Mouse (Mus musculus) kidney, embryonic 16.5 days (tissue): ENCODE data around the gene Ngdn. TPM values are rescaled to one million over a fixed set of nuclear protein-coding genes. Genes with fewer than 3 reads are reported as not detected.
"Not testable (repeated sequence)": the region's sequence is repeated elsewhere in the genome, so short reads cannot be mapped to it uniquely, and the experiment has no call there.

Experiments
- ATAC-seq: fragments of 200-750 bp; cut with Nextera tagmentation; 2 replicates; pipeline ENCODE4 v1.8.0; 2017; ENCODE audit warnings: moderate TSS enrichment; ENCODE audit not compliant: low FRiP score, low TSS enrichment
- H3K27ac ChIP-seq: fragments of 300-500 bp; sonication (generic); 2 replicates; pipeline ENCODE4 v1.5.1; 2014; ENCODE audit warnings: low read length
- H3K27me3 ChIP-seq: fragments of 300-500 bp; sonication (generic); 2 replicates; pipeline ENCODE4 v1.6.1; 2014; ENCODE audit warnings: low read length, control low read depth, mixed read lengths; ENCODE audit not compliant: insufficient read depth
- H3K36me3 ChIP-seq: fragments of 300-500 bp; sonication (generic); 2 replicates; pipeline ENCODE4 v1.6.1; 2014; ENCODE audit warnings: low read length, control low read depth, mixed read lengths; ENCODE audit not compliant: insufficient read depth
- H3K4me1 ChIP-seq: fragments of 300-500 bp; sonication (generic); 2 replicates; pipeline ENCODE4 v1.6.1; 2014; ENCODE audit warnings: low read length, control low read depth, mixed read lengths; ENCODE audit not compliant: insufficient read depth
- H3K4me2 ChIP-seq: fragments of 300-500 bp; sonication (generic); replicated peaks from 2 replicates; pipeline ENCODE4 v1.6.1; 2014; ENCODE audit warnings: low read depth, low read length
- H3K4me3 ChIP-seq: fragments of 300-500 bp; sonication (generic); 2 replicates; pipeline ENCODE4 v1.5.1; 2014; ENCODE audit warnings: mild to moderate bottlenecking, low read length
- H3K9ac ChIP-seq: fragments of 300-500 bp; sonication (generic); replicated peaks from 2 replicates; pipeline ENCODE4 v1.6.1; 2014; ENCODE audit warnings: low read length
- H3K9me3 ChIP-seq: fragments of 300-500 bp; sonication (generic); 2 replicates; pipeline ENCODE4 v1.6.1; 2016; ENCODE audit warnings: low read length, control low read depth
- WGBS: fragments of 180-500 bp; shearing (Covaris S2); extraction: QIAGEN DNeasy Blood & Tissue Kit; methylation state at CpG from one replicate; pipeline ENCODE4 v1.1.7; 2014; 5-methylcytosine and 5-hydroxymethylcytosine counted together
- polyA plus RNA-seq: library from polyadenylated mRNA; unstranded; fragments of >200 nt; fragmentation: Nextera tagmentation; extraction: Ambion mirVana; gene quantifications from 2 replicates; pipeline ENCODE4 v1.2.1, GENCODE M21; 2015

Ngdn gene
- polyA plus RNA-seq, 1 experiment from 2014 or later, result 87.0 TPM

- WGBS, result 60% methylated on average over 7 of the region's 7 CpGs
- Histone ChIP-seq H3K36me3 (peaks cover 44% of the 10 kb centered on the region), H3K4me1 (peaks cover 8% of the 10 kb centered on the region; the same call in 1 of the 2 replicates)
These were observed 9.0 kb downstream of the Ngdn start for GRCm38 (mm10) chr14:55024236-55024635.

GRCm38 (mm10) chr14:55025527-55025926, 10.3 kb downstream of the Ngdn start:
- Histone ChIP-seq H3K27me3 (no peaks in the 10 kb centered on the region), H3K9ac (no peak overlapping the region), H3K36me3 (peaks cover 39% of the 10 kb centered on the region), H3K4me3 (no peak overlapping the region), H3K4me2 (no peak overlapping the region), H3K4me1 (peaks cover 8% of the 10 kb centered on the region; the same call in 1 of the 2 replicates), H3K9me3 (no peaks in the 10 kb centered on the region), H3K27ac (no peak overlapping the region)
- no peak for ATAC-seq
- 80% methylated on average over 5 of the region's 5 CpGs for WGBS

More at GRCm38 (mm10) chr14:55024236-55024635, 9.0 kb downstream of the Ngdn start:
- H3K4me3 ChIP-seq, result no peak overlapping the region
- no peak overlapping the region for H3K27ac ChIP-seq
- H3K9me3 ChIP-seq, result no peaks in the 10 kb centered on the region
- no peaks in the 10 kb centered on the region for H3K27me3 ChIP-seq
- no peak overlapping the region for H3K4me2 ChIP-seq
- no peak overlapping the region for H3K9ac ChIP-seq
- no peak for ATAC-seq

- Histone ChIP-seq H3K27ac (no peak overlapping the region), H3K9me3 (no peaks in the 10 kb centered on the region), H3K36me3 (peaks cover 23% of the 10 kb centered on the region), H3K9ac (no peak overlapping the region), H3K4me2 (no peak overlapping the region), H3K4me3 (no peak overlapping the region), H3K27me3 (no peaks in the 10 kb centered on the region), H3K4me1 (peaks cover 8% of the 10 kb centered on the region; the same call in 1 of the 2 replicates)
- ATAC-seq, result no peak
- WGBS, result 19% methylated on average over 5 of the region's 5 CpGs
These were observed 12.0 kb downstream of the Ngdn start for GRCm38 (mm10) chr14:55027251-55027650.

- Histone ChIP-seq H3K9me3 (no peaks in the 10 kb centered on the region), H3K27me3 (no peaks in the 10 kb centered on the region), H3K4me3 (no peak overlapping the region), H3K4me1 (peaks cover 8% of the 10 kb centered on the region; the same call in 1 of the 2 replicates), H3K4me2 (no peak overlapping the region), H3K9ac (no peak overlapping the region), H3K36me3 (peaks cover 19% of the 10 kb centered on the region), H3K27ac (no peak overlapping the region)
- no peak for ATAC-seq
- WGBS, result 31% methylated on average over 6 of the region's 6 CpGs
These were observed 12.4 kb downstream of the Ngdn start for GRCm38 (mm10) chr14:55027653-55028052.

GRCm38 (mm10) chr14:55028333-55028835, 13.1 kb downstream of the Ngdn start:
- H3K27me3 ChIP-seq, result no peaks in the 10 kb centered on the region
- no peak overlapping the region for H3K9ac ChIP-seq
- H3K36me3 ChIP-seq, result peaks cover 11% of the 10 kb centered on the region; the same call in 1 of the 2 replicates
- H3K4me2 ChIP-seq, result no peak overlapping the region
- H3K27ac ChIP-seq, result no peak overlapping the region
- WGBS, result 21% methylated on average over 5 of the region's 5 CpGs
- ATAC-seq, result no peak
- peaks cover 8% of the 10 kb centered on the region; the same call in 1 of the 2 replicates for H3K4me1 ChIP-seq
- no peak overlapping the region for H3K4me3 ChIP-seq
- H3K9me3 ChIP-seq, result no peaks in the 10 kb centered on the region

GRCm38 (mm10) chr14:55029034-55029698, 13.9 kb downstream of the Ngdn start:
- 0 out of 2 replicates have a peak, but pooled peaks cover 10% of the 10 kb centered on the region for H3K36me3 ChIP-seq
- no peak overlapping the region for H3K4me3 ChIP-seq
- WGBS, result 11% methylated on average over 11 of the region's 11 CpGs
- no peak overlapping the region for H3K4me2 ChIP-seq
- H3K27me3 ChIP-seq, result no peaks in the 10 kb centered on the region
- peaks cover 8% of the 10 kb centered on the region; the same call in 1 of the 2 replicates for H3K4me1 ChIP-seq
- H3K9ac ChIP-seq, result no peak overlapping the region
- H3K9me3 ChIP-seq, result no peaks in the 10 kb centered on the region
- no peak for ATAC-seq
- no peak overlapping the region for H3K27ac ChIP-seq

- 48% methylated on average over 19 of the region's 19 CpGs for WGBS
- ATAC-seq, result no peak
- no peaks in the 10 kb centered on the region for H3K27me3 ChIP-seq
These were observed 17.5 kb downstream of the Ngdn start for GRCm38 (mm10) chr14:55032695-55033225.

GRCm38 (mm10) chr14:55043694-55044093, 28.4 kb downstream of the Ngdn start:
- H3K9ac ChIP-seq, H3K27me3 ChIP-seq, ATAC-seq, H3K4me1 ChIP-seq, H3K4me2 ChIP-seq, H3K27ac ChIP-seq, H3K9me3 ChIP-seq, H3K4me3 ChIP-seq, H3K36me3 ChIP-seq: not testable (repeated sequence)
- no CpG with 5 or more reads among the region's 2 CpGs for WGBS

More at GRCm38 (mm10) chr14:55032695-55033225, 17.5 kb downstream of the Ngdn start:
- Histone ChIP-seq H3K9ac (no peak overlapping the region), H3K27ac (no peak overlapping the region), H3K9me3 (no peaks in the 10 kb centered on the region), H3K4me2 (no peak overlapping the region), H3K36me3 (no peaks in the 10 kb centered on the region), H3K4me3 (no peak overlapping the region), H3K4me1 (peaks cover 8% of the 10 kb centered on the region; the same call in 1 of the 2 replicates)

- H3K9ac ChIP-seq, result no peak overlapping the region
- no peaks in the 10 kb centered on the region for H3K36me3 ChIP-seq
- 76% methylated on average over 2 of the region's 2 CpGs for WGBS
These were observed 32.8 kb downstream of the Ngdn start for GRCm38 (mm10) chr14:55047971-55048531.

GRCm38 (mm10) chr14:55052496-55052895, 37.2 kb downstream of the Ngdn start:
- H3K4me2 ChIP-seq, result no peak overlapping the region
- H3K9ac ChIP-seq, result no peak overlapping the region
- ATAC-seq, result no peak
- H3K27ac ChIP-seq, result no peak overlapping the region
- H3K27me3 ChIP-seq, result no peaks in the 10 kb centered on the region
- no peaks in the 10 kb centered on the region for H3K36me3 ChIP-seq
- H3K4me1 ChIP-seq, result no peaks in the 10 kb centered on the region
- H3K9me3 ChIP-seq, result no peaks in the 10 kb centered on the region
- 73% methylated on average over 8 of the region's 9 CpGs for WGBS
- H3K4me3 ChIP-seq, result no peak overlapping the region

More at GRCm38 (mm10) chr14:55047971-55048531, 32.8 kb downstream of the Ngdn start:
- Histone ChIP-seq H3K4me3 (no peak overlapping the region), H3K27me3 (no peaks in the 10 kb centered on the region), H3K27ac (no peak overlapping the region), H3K4me1 (no peaks in the 10 kb centered on the region), H3K4me2 (no peak overlapping the region), H3K9me3 (no peaks in the 10 kb centered on the region)
- ATAC-seq, result no peak
